Mouse (Mus musculus) heart, postnatal 10 days (tissue): ENCODE measurements around the gene Hs3st2. TPM values are rescaled to one million over a fixed set of nuclear protein-coding genes. Genes with fewer than 3 reads are reported as not detected.

Experiments used
- DNase-seq, 2 experiments: peaks; one replicate each; pipeline ENCODE4 v3.0.0; 2021
- intact Hi-C: fragments of 180-260 bp; cut with DNase I; formaldehyde crosslinking; loops from one replicate; pipeline ENCODE4 v1.15.1; 2025
- total RNA-seq, 2 experiments: library from RNA; stranded (reverse); gene quantifications; 2 replicates each; pipeline ENCODE4 v1.2.3; 2021

The Hs3st2 gene
- total RNA-seq, 2 experiments from 2014 or later: not detected

DNA sequence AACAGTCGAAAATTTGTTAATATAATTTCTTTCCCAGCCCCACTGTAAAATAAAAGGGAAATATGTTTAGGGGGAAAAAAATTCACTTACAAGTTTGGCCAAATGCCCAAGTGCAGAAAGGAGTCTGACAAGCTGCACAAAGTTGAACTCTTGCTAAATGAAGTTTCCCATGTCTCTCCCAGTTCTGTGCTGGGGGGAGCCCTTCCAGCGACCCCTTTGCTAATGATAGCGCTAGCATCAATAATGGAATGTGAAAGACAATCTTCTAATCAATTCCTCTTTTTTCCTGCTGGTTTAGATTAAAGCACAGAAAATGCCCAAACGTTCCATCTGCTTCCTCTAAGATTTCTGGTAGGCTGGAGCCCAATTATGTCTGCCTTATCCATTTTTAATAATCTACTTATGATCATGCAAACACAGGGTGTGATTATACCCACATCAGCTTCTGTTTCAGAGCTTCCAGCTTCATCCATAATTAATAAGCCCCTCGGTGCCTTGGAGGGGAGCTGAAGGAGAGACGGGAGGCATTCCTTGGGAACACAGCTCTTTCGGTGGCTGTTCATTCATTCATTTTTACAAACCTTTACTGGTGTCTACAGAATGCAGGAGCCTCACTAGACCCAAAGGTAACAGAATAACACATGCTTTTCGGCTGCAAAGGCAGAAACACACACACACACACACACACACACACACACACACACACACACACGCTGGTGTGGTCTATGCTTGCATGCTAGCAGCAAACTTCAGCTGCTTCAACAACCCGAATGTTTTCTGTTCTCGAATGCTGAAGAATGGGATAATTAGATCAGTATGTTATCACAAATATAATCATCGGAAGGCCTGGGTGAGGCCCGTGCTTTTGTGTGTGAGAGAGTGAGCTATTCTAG, 59.5 kb downstream of the Hs3st2 start:
- no peak for DNase-seq
- intact Hi-C loops: no loop called here

DNA sequence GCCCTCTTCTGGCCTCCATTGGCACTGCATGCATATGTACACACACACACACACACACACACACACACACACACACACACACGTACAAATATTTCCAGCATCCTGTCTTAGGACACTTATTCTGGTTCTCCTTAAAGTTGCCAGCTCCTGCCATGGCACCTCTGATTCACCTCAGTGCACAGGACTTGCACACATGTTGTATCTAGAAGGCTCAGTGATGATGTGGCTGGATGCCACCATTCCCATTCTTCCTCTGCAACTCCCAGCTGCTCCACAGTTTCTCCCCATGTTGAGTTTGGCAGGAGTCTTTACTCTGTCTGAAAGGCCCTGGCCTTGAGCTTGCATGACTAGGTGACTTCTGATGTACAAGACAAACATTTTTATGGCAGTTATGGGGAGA, 65.1 kb downstream of the Hs3st2 start:
- no peak for DNase-seq
- intact Hi-C loops: no loop called here

DNA sequence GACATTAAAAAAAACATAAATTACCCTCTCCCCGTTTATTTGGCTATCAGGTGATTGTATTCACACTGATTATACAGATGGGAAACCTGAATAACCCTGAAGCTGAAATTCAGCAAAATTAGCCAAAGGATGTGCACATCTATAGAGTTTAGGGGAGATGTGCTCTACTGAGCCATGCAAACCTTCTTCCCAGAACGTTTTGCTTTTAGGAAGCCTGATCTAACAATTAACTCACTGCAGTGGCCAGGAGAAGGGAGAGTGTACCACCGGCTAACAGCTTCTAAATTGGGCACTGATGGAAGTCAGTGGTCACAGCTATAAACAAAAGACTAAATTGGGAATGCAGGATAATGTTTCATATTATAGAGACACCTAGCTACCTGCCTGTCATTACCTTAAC, 66.4 kb downstream of the Hs3st2 start:
- intact Hi-C loops: no loop called here
- DNase-seq: no peak

DNA sequence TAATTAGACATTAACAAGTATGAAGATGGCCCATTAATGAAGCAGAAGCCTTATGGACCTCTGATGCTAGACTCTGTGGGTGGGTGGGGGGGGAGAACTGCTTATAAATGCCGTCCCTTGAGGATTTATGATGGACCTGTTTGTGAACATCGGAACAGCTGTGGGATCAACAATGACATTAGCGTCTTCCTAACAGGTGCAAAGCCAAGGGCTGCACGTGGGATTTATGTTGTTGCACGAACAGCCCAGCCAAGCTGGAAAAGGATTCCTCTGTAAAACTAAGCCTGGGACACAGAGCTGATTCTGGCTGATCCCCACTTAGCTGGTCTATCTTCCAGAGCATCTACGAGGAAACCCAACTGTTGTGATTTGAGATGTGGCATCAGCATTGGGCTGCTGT, 69.0 kb downstream of the Hs3st2 start:
- intact Hi-C loops: no loop called here
- DNase-seq: no peak

GRCm38 (mm10) chr7:121464441-121464840, 72.8 kb downstream of the Hs3st2 start:
- intact Hi-C loops: no loop called here
- DNase-seq: no peak

GRCm38 (mm10) chr7:121465111-121465510, 73.5 kb downstream of the Hs3st2 start:
- intact Hi-C loops: no loop called here

GRCm38 (mm10) chr7:121466331-121466730, 74.7 kb downstream of the Hs3st2 start:
- intact Hi-C loops: no loop called here
- peak in 1 of 2 experiments; percentile 11 for DNase-seq

More at GRCm38 (mm10) chr7:121465111-121465510, 73.5 kb downstream of the Hs3st2 start:
- DNase-seq: no peak

GRCm38 (mm10) chr7:121469435-121469834, 77.8 kb downstream of the Hs3st2 start:
- peak; percentile 20 to 49 for DNase-seq

GRCm38 (mm10) chr7:121478302-121478701, 86.6 kb downstream of the Hs3st2 start:
- no peak for DNase-seq
- intact Hi-C loops: no loop called here

More at GRCm38 (mm10) chr7:121469435-121469834, 77.8 kb downstream of the Hs3st2 start:
- intact Hi-C loops: no loop called here

GRCm38 (mm10) chr7:121480106-121480505, 88.4 kb downstream of the Hs3st2 start:
- DNase-seq: no peak
- intact Hi-C loops: loop anchor here (10.0 kb wide), 1 partner anchor 155 kb away; no protein-coding TSS in a partner anchor

GRCm38 (mm10) chr7:121484590-121484989, 92.9 kb downstream of the Hs3st2 start:
- intact Hi-C loops: loop anchor here (2.0 to 10.0 kb wide), 2 partner anchors 78 to 150 kb away; no protein-coding TSS in a partner anchor
- DNase-seq: no peak

DNA sequence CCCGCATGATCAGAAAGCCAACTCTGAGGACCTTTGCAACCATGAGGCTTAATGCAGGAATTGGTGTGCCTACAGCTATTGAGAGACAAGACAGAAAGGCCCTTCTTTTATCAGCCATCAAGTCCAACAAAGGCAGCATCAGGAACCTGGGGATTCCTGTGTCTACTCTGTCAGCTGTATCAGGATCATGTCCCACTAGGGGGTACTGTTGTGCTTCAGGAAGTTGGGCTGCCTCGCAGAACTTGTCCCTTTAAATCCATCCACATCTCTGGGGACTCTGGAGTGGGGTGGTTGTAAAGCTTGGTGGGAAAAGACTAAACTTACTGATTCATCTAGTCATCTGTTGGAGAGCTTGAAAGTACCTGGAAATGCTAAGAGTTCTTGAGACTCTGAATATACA, 93.6 kb downstream of the Hs3st2 start:
- peak; percentile 14 to 15 for DNase-seq
- intact Hi-C loops: loop anchor here (2.0 to 10.0 kb wide), 2 partner anchors 78 to 150 kb away; no protein-coding TSS in a partner anchor

DNA sequence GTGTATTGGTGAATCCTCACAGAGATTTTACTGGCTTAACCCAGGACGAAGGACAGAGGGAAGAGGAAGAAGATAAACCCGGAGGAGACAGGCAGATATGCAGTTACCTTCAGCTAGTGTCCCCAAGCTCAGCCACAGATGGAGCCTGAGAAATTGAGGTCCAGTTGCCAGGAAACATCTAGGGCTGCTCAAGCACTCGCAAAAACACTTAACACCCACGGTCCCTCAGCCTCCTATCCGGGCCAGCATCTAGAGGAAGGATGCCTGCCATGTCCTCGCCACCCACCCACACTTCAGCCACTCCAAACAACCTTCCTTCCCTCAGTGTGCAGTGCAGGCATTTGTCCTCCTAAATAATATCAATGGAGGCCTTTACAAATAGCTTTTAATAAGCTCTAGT, 95.6 kb downstream of the Hs3st2 start:
- DNase-seq: no peak
- intact Hi-C loops: loop anchor here (10.0 kb wide), 1 partner anchor 148 kb away; no protein-coding TSS in a partner anchor

- intact Hi-C loops: loop anchor here (10.0 kb wide), 1 partner anchor 145 kb away; no protein-coding TSS in a partner anchor
- DNase-seq: no peak
These were observed 97.7 kb downstream of the Hs3st2 start for GRCm38 (mm10) chr7:121489401-121489800.

DNA sequence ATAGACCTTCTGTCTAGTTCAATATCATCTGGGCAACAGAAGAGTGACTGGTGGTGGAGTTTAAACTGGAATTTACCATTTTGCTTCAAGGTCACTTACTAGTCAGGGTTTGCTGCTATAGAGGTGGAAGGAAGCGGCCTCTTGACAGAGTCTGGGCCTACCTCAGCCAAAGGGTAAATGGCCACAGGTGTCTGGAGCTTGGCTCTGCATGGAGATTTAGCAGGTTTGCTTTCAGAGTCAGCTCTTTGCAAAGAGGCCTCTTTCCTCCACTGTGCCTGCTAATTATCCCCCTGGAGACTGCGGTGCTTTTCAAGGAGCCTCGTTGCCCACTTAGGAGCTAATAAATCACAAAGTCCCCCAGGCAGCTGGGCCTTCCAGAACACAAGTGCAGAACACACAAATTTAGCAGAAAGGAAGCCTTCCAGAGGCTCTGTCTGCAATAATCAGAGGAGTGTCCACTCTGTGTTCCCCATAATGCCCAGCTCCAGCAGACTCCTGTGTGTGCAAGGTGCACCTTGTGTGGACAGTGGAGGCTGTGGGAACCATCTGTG, 99.9 kb downstream of the Hs3st2 start:
- intact Hi-C loops: no loop called here
- DNase-seq: no peak

GRCm38 (mm10) chr7:121500516-121500915, 108.9 kb downstream of the Hs3st2 start:
- DNase-seq: no peak
- intact Hi-C loops: no loop called here

DNA sequence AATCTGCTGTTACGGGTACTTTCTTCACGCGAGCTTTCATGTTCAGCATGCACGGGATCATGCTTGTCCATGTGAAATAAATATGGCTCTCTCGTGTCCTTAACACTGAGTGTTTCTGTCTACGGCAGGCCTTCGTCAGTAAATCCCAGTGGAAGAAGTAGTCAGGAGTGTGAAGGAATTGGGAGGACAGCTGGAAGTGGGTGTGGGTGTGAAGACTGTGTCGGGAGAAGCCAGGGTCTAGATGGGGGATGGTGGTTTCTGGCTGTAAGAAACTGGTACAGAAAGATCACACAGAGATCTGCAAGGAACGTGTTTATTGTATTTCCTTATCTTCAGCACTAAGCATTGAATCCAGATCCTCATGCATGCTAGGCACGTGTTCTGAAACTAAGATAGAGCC, 110.0 kb downstream of the Hs3st2 start:
- intact Hi-C loops: no loop called here
- no peak for DNase-seq

- intact Hi-C loops: no loop called here
These were observed 125.1 kb downstream of the Hs3st2 start for GRCm38 (mm10) chr7:121516727-121517126.

DNA sequence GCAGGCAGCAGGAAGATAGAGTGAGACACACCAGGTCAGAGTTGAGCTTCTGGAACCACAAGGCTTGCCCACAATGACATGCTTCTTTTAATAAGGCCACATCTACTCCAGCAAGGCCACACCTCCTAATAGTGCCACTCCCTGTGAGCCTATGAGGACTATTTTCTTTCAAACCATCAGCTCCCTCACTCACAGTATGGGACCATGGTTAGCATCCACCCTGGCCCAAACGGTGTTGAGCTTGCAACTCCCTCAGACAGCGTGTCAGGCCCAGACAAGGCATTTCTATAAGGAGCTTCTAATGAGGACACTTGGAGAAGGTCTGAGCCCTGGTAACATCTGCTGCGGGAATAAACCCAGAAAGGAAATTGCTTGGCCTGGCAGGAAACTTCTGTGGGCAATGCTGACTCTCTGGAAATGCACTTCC, 125.5 kb downstream of the Hs3st2 start:
- peak; percentile 7 to 12 for DNase-seq
- intact Hi-C loops: no loop called here

More at GRCm38 (mm10) chr7:121516727-121517126, 125.1 kb downstream of the Hs3st2 start:
- no peak for DNase-seq

DNA sequence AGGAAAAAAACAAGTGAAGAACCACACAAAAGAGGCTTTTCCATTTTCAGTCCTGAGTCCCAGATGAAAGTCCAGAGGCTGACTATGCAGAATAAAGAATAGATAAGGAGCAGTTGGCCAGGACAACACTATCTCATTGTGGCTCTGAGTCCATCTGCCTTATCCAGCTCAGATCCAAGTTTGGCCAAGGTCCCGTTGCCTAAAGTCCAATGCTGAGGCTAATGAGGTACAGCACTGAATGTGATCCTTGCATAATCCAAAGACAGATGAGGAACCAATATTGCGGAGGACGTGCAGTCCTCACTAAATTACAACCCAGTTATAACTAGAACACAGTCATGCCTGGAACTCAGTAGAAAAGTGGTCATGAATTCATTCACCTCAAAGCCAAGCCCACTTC, 130.5 kb downstream of the Hs3st2 start:
- intact Hi-C loops: no loop called here
- DNase-seq: no peak

DNA sequence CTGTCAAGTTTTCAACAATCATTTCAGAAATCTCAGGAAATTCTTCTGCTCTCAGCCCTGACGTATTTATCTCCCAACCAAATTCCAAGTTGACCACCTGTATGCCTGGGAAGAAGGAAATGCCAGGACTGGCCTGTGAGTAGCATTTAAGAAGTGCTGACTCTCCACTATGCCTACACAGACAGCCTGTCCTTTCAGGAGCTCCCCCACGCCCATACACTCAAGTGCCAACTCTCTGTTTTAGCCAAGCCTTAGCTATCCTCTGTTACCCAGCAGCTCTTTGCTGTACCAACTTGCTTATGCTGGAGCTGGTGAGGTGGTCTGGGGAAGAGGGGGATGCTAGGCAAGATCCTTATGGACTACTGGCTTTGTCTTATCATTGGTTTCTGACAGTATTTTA, 137.4 kb downstream of the Hs3st2 start:
- intact Hi-C loops: no loop called here
- no peak for DNase-seq

DNA sequence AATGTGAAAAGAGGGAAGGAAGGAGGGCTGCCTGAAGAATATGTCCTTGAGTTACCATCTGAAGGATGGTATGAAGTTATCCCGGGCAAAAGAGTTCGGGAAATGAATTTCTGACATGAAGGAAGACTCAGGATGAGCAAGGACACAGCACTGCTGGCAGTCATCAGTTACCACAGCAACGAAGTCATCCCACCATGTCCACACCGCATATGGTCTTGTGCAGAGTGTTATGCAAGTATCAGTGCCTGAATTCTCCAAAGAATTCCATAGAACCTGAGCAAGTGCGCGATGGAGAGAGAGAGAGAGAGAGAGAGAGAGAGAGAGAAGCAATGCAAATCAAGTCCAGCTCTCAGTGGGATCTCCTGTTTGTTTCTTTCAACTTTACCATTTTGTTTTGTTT, 142.0 kb downstream of the Hs3st2 start:
- intact Hi-C loops: no loop called here

More for the DNA sequence above, 142.0 kb downstream of the Hs3st2 start:
- DNase-seq: no peak
